Mouse (Mus musculus) CH12.LX (cell line): ENCODE data around the gene Olfr524. TPM values are rescaled to one million over a fixed set of nuclear protein-coding genes. Genes with fewer than 3 reads are reported as not detected.

Experiments
- DNase-seq: peaks from one replicate; pipeline ENCODE4 v3.0.0-alpha.2; 2013; ENCODE audit errors: extremely low read depth
- H3K27ac ChIP-seq: 2 replicates; pipeline ENCODE4 v1.5.1; 2012; ENCODE audit warnings: low read depth, mild to moderate bottlenecking, control low read depth, moderate library complexity; ENCODE audit not compliant: insufficient read depth
- H3K27me3 ChIP-seq: replicated peaks from 2 replicates; pipeline ENCODE3; 2012; ENCODE audit warnings: inconsistent platforms
- H3K36me3 ChIP-seq, 2 experiments: replicated peaks in 1 of 2; 2 replicates each; pipeline versions ENCODE3 to v1.6.1; 2012; ENCODE audit warnings: inconsistent platforms in 1 of 2, low read length in 1 of 2, mild to moderate bottlenecking in 1 of 2, mixed read lengths in 1 of 2, moderate library complexity in 1 of 2; ENCODE audit not compliant: control insufficient read depth in 1 of 2, insufficient read depth in 1 of 2
- H3K4me1 ChIP-seq, 2 experiments: 2 replicates each; pipeline ENCODE4 v1.6.1; 2012; ENCODE audit warnings: inconsistent platforms in 1 of 2, moderate library complexity in 1 of 2; ENCODE audit not compliant: insufficient read depth in 2 of 2, control insufficient read depth in 1 of 2
- H3K4me2 ChIP-seq: 2 replicates; pipeline ENCODE4 v1.6.1; 2012; ENCODE audit warnings: low read depth, mild to moderate bottlenecking, control low read depth; ENCODE audit not compliant: poor library complexity, insufficient read depth, severe bottlenecking
- H3K4me3 ChIP-seq, 3 experiments: fragments of 150-350 bp in 1 of 3; sonication (generic) in 1 of 3; replicated peaks in 1 of 3; 2 replicates each; pipeline versions ENCODE3 to v1.5.1; 2011 to 2012; ENCODE audit warnings: low read depth in 2 of 3, low read length in 2 of 3, mild to moderate bottlenecking in 2 of 3, moderate library complexity in 2 of 3, control low read depth in 1 of 3, improper control_type of control experiment in 1 of 3, inconsistent platforms in 1 of 3, mixed read lengths in 1 of 3; ENCODE audit not compliant: poor library complexity in 1 of 3
- H3K79me2 ChIP-seq: replicated peaks from 2 replicates; pipeline ENCODE4 v1.6.1; 2012; ENCODE audit warnings: mild to moderate bottlenecking, moderate library complexity; ENCODE audit not compliant: control insufficient read depth, poor library complexity, insufficient read depth, severe bottlenecking; ENCODE audit errors: extremely low read depth
- H3K9ac ChIP-seq: 2 replicates; pipeline ENCODE4 v1.6.1; 2012; ENCODE audit warnings: low read depth, mild to moderate bottlenecking, control low read depth, moderate library complexity; ENCODE audit not compliant: insufficient read depth
- H3K9me3 ChIP-seq: replicated peaks from 2 replicates; pipeline ENCODE3; 2012; ENCODE audit warnings: low read length, inconsistent platforms, mixed read lengths
- CHD1 ChIP-seq: IDR thresholded peaks from 2 replicates; pipeline ENCODE4 v1.6.1; 2012; ENCODE audit warnings: low read depth, low read length, improper control_type of control experiment, inconsistent platforms
- CTCF ChIP-seq, 2 experiments: IDR thresholded peaks in 1 of 2; conservative IDR thresholded peaks in 1 of 2; 2 replicates each; pipeline ENCODE4 v1.5.1; 2011 to 2012; ENCODE audit warnings: low read depth in 2 of 2, low read length in 2 of 2, improper control_type of control experiment in 1 of 2, inconsistent platforms in 1 of 2, mild to moderate bottlenecking in 1 of 2, moderate library complexity in 1 of 2
- E2F4 ChIP-seq: IDR thresholded peaks from 2 replicates; pipeline ENCODE4 v1.6.1; 2011; ENCODE audit warnings: low read depth, low read length, improper control_type of control experiment; ENCODE audit not compliant: insufficient replicate concordance
- EP300 ChIP-seq: IDR thresholded peaks from 2 replicates; pipeline ENCODE4 v1.6.1; 2011; ENCODE audit warnings: low read length, improper control_type of control experiment
- ETS1 ChIP-seq: conservative IDR thresholded peaks from 2 replicates; pipeline ENCODE4 v1.6.1; 2012; ENCODE audit warnings: low read depth, mild to moderate bottlenecking, inconsistent platforms, low read length, improper control_type of control experiment, moderate library complexity
- GABPA ChIP-seq: IDR thresholded peaks from 2 replicates; pipeline ENCODE4 v1.6.1; 2012; ENCODE audit warnings: low read depth, low read length, improper control_type of control experiment, inconsistent platforms; ENCODE audit not compliant: insufficient replicate concordance
- HCFC1 ChIP-seq: IDR thresholded peaks from 2 replicates; pipeline ENCODE4 v1.6.1; 2012; ENCODE audit warnings: low read depth, mild to moderate bottlenecking, inconsistent platforms, low read length, improper control_type of control experiment
- IRF4 ChIP-seq: IDR thresholded peaks from 2 replicates; pipeline ENCODE4 v1.6.1; 2014; ENCODE audit warnings: low read depth, mild to moderate bottlenecking, inconsistent platforms, low read length, improper control_type of control experiment
- JUND ChIP-seq: conservative IDR thresholded peaks from 2 replicates; pipeline ENCODE4 v1.6.1; 2011; ENCODE audit warnings: low read depth, low read length, improper control_type of control experiment
- KAT2A ChIP-seq: IDR thresholded peaks from 2 replicates; pipeline ENCODE4 v1.6.1; 2012; ENCODE audit warnings: low read length, improper control_type of control experiment, inconsistent platforms; ENCODE audit not compliant: insufficient replicate concordance
- MAZ ChIP-seq: IDR thresholded peaks from 2 replicates; pipeline ENCODE4 v1.6.1; 2012; ENCODE audit warnings: low read depth, mild to moderate bottlenecking, inconsistent platforms, low read length, improper control_type of control experiment, moderate library complexity
- MXI1 ChIP-seq: IDR thresholded peaks from 2 replicates; pipeline ENCODE4 v1.6.1; 2011; ENCODE audit warnings: mild to moderate bottlenecking, low read depth, low read length, improper control_type of control experiment
- PAX5 ChIP-seq: IDR thresholded peaks from 2 replicates; pipeline ENCODE4 v1.6.1; 2012; ENCODE audit warnings: low read length, inconsistent platforms, mixed read lengths
- POLR2AphosphoS2 ChIP-seq: IDR thresholded peaks from 2 replicates; pipeline ENCODE4 v1.6.1; 2011; ENCODE audit warnings: low read depth, low read length, improper control_type of control experiment
- TCF12 ChIP-seq: IDR thresholded peaks from 2 replicates; pipeline ENCODE4 v1.6.1; 2014; ENCODE audit warnings: low read depth, mild to moderate bottlenecking, inconsistent platforms, low read length, improper control_type of control experiment
- UBTF ChIP-seq: IDR thresholded peaks from 2 replicates; pipeline ENCODE4 v1.6.1; 2012; ENCODE audit warnings: low read depth, mild to moderate bottlenecking, inconsistent platforms, low read length, improper control_type of control experiment, moderate library complexity
- USF1 ChIP-seq: IDR thresholded peaks from 2 replicates; pipeline ENCODE4 v1.6.1; 2014; ENCODE audit warnings: low read depth, mild to moderate bottlenecking, inconsistent platforms, low read length, improper control_type of control experiment
- ZC3H11A ChIP-seq: IDR thresholded peaks from 2 replicates; pipeline ENCODE4 v1.6.1; 2012; ENCODE audit warnings: low read depth, mild to moderate bottlenecking, inconsistent platforms, low read length, improper control_type of control experiment
- ZKSCAN1 ChIP-seq: IDR thresholded peaks from 2 replicates; pipeline ENCODE4 v1.6.1; 2012; ENCODE audit warnings: low read depth, inconsistent platforms, low read length, improper control_type of control experiment, borderline replicate concordance
- ZNF384 ChIP-seq: IDR thresholded peaks from 2 replicates; pipeline ENCODE4 v1.6.1; 2012; ENCODE audit warnings: low read depth, low read length, improper control_type of control experiment, inconsistent platforms
- dilution Hi-C: fragments of 300-500 bp; cut with MboI; formaldehyde crosslinking; loops from 2 replicates; pipeline ENCODE4 v1.14.3; 2020; ENCODE audit warnings: low sequenced_read_pairs; ENCODE audit not compliant: extremely low pct_unique_long_range_greater_than_20kb, extremely low pct_ligation_motif_present
- in situ Hi-C: fragments of 300-500 bp; cut with MboI; formaldehyde crosslinking; loops from 3 replicates; pipeline ENCODE4 v1.14.3; 2019; ENCODE audit warnings: low sequenced_read_pairs, low pct_ligation_motif_present, low pct_unique_long_range_greater_than_20kb, mixed read lengths
- polyA plus RNA-seq: library from polyadenylated mRNA; unstranded; fragments of >175 nt; gene quantifications from 2 replicates; pipeline ENCODE4 v1.2.1, GENCODE M21; 2012; ENCODE audit warnings: low read depth; ENCODE audit not compliant: insufficient read length
- total RNA-seq, 2 experiments: library from RNA; depleted of rRNA; stranded (reverse); fragments of 300-350 nt in 1 of 2; fragments of >200 nt in 1 of 2; gene quantifications; 2 replicates each; pipeline ENCODE4 v1.2.3; 2012 to 2014

The Olfr524 gene
- total and polyA plus RNA-seq, 3 experiments = not detected

- Histone ChIP-seq H3K4me2 (no peak overlapping the region), H3K27me3 (peaks cover 94% of the 10 kb centered on the region), H3K4me1 (no peaks in the 10 kb centered on the region), H3K4me3 (no peak overlapping the region), H3K79me2 (no peaks in the 10 kb centered on the region), H3K27ac (no peak overlapping the region), H3K9ac (no peak overlapping the region), H3K9me3 (no peaks in the 10 kb centered on the region), H3K36me3 (no peaks in the 10 kb centered on the region)
- no peak for DNase-seq
- dilution Hi-C loops = no loop called here
- in situ Hi-C loops = no loop called here
- TF ChIP-seq PAX5 (no peak), POLR2AphosphoS2 (no peak), TCF12 (no peak), CHD1 (no peak), UBTF (no peak), KAT2A (no peak)
These were observed 2.4 kb upstream of the Olfr524 start for GRCm38 (mm10) chr7:140208153-140208552.

GRCm38 (mm10) chr7:140206904-140207303 is 1.1 kb upstream of the Olfr524 start:
- dilution Hi-C loops = no loop called here
- Histone ChIP-seq H3K36me3 (no peaks in the 10 kb centered on the region), H3K4me2 (no peak overlapping the region), H3K4me1 (no peaks in the 10 kb centered on the region)
- TF ChIP-seq EP300 (no peak), MAZ (no peak), ZKSCAN1 (no peak), JUND (no peak), ZNF384 (no peak), GABPA (no peak), E2F4 (no peak), CTCF (conservative IDR thresholded peaks at IDR 0.05 in 1 of 2, IDR thresholded peaks at IDR 0.05 in 1 of 2; ENCODE audit: low read depth in 2 of 2, low read length in 2 of 2) (no peak), ETS1 (no peak), POLR2AphosphoS2 (no peak), USF1 (no peak), ZC3H11A (no peak), MXI1 (no peak), IRF4 (no peak), HCFC1 (no peak)
- TF ChIP-seq, all 38 proteins: peak for 0
- Histone ChIP-seq H3K9me3 (no peaks in the 10 kb centered on the region), H3K27ac (no peak overlapping the region), H3K4me3 (no peak overlapping the region), H3K27me3 (peaks cover 94% of the 10 kb centered on the region), H3K9ac (no peak overlapping the region), H3K79me2 (no peaks in the 10 kb centered on the region)
- in situ Hi-C loops = no loop called here
- DNase-seq = no peak
